Mouse (Mus musculus) kidney, adult 10 weeks (tissue): ENCODE measurements around the gene Ppcs. TPM values are rescaled to one million over a fixed set of nuclear protein-coding genes. Genes with fewer than 3 reads are reported as not detected.

Source experiments
- polyA plus RNA-seq: library from polyadenylated mRNA; stranded (reverse); fragments of 350-450 nt; fragmentation: Illumina TruSeq; extraction: RNeasy Lipid Tissue Mini Kit (QIAGEN cat#74804); gene quantifications from one replicate; pipeline ENCODE4 v1.2.3, GENCODE M21; 2014; ENCODE audit warnings: low read depth, low replicate concordance

Gene Ppcs
- 50.2 TPM for polyA plus RNA-seq

DNA sequence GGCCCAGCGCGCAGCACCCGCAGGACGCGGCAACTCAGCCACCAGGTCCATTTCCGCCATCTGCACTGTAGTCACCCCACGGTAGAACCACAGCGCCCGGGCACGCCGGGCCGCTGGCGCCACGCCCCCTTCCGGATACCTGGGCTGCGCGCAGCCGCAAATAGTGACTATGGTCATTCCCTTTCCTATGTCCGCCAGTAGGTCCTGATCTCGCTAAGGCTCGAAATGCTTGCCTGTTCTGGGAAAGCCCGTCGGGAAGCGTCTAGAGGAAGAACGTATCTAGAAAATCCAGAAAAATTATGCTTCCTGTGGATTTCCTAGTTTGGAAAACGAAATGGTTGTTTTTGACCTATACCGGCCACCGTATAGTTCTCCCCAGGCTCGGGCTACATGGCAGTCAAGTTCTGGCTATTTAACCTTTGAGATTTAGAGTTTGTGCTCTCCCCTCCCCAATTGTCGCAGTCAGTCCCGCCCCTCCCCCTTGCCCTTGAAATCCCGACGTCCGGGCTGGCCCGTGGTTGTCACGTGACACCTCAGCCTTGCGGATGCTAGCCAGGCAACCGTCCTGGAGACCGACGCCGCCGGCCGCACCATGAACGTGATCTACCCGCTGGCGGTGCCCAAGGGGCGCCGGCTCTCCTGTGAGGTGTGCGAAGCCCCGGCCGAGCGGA lies at the start of gene Ppcs, which contains the start of gene Zmynd12:
Ppcs (minus strand) TSS at position 127 of the 671 bp plus-strand sequence.
Zmynd12 (plus strand) TSS at position 521 of the 671 bp plus-strand sequence.

DNA sequence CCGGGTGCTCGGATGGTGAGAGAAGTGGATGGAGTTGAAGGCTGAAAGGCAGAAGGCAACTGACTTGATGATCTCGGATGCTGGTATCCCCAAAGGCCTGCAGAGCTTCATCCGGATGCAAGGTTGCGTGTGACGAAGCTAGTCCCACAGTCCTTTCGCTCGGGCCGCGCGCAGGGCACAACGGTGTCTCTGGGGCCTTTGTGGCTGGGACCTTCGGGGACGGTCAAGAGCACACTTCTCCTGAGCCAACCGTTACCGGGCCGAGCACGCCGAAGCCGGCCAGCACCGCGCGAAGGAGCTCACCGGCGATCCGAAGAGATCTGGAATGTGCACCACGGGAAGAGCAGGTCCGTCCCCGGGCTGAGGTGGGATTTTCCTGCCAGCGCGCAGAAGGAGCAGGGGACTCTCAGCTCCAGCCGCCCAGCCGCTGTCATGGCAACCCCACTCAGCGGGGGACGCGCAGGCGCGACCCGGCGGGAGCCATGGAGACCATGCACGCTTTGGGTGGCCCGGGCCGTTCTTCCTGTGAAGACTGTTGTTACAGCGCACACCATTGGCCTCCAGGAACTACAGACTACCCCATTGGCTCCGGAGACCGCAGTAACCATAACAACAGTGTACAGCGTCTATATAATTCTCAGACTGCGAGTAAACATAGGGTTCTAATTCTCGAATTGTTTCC lies 7.0 kb downstream of the Ppcs start, which contains the start of gene Ccdc30:
Ccdc30 (minus strand) TSS at position 450 of the 682 bp plus-strand sequence.

Other genes starting within 250 kb of the Ppcs start
- gene Zfp691, start 248.2 kb downstream of the Ppcs start, polyA plus RNA-seq, result 0.53 TPM
- not detected for gene Ermap, start 232.4 kb downstream of the Ppcs start, polyA plus RNA-seq
- 11.5 TPM for gene Svbp, start 227.1 kb downstream of the Ppcs start, polyA plus RNA-seq
- not detected for gene Tmem269, start 204.2 kb downstream of the Ppcs start, polyA plus RNA-seq
- 6.7 TPM for gene AU022252, start 189.7 kb downstream of the Ppcs start, polyA plus RNA-seq
- 14.4 TPM for gene P3h1, start 189.5 kb downstream of the Ppcs start, polyA plus RNA-seq
- 5.5 TPM for gene Cldn19, start 167.0 kb downstream of the Ppcs start, polyA plus RNA-seq
- gene Ybx1, start 127.8 kb downstream of the Ppcs start, polyA plus RNA-seq, result 618 TPM
- 21.3 TPM for gene Ppih, start 101.9 kb downstream of the Ppcs start, polyA plus RNA-seq
- gene Ccdc30, start 6.9 kb downstream of the Ppcs start, polyA plus RNA-seq, result 4.3 TPM
- gene Zmynd12, start 394 bp upstream of the Ppcs start, polyA plus RNA-seq, result 2.2 TPM
- gene Rimkla, start 70.2 kb upstream of the Ppcs start, polyA plus RNA-seq, result 0.93 TPM
- 47.0 TPM for gene Foxj3, start 114.6 kb upstream of the Ppcs start, polyA plus RNA-seq
- gene Frg2f1, start 117.1 kb upstream of the Ppcs start, polyA plus RNA-seq, result 6.8 TPM
- gene Guca2a, start 215.3 kb upstream of the Ppcs start, polyA plus RNA-seq, result not detected
- gene Guca2b, start 236.5 kb upstream of the Ppcs start, polyA plus RNA-seq, result 94.2 TPM